Mouse (Mus musculus) heart, adult 11 months (tissue): ENCODE results near the gene Dnajb11.

ENCODE experiments used
- DNase-seq: peaks from one replicate; pipeline ENCODE4 v3.0.0; 2022

The Dnajb11 gene

DNA sequence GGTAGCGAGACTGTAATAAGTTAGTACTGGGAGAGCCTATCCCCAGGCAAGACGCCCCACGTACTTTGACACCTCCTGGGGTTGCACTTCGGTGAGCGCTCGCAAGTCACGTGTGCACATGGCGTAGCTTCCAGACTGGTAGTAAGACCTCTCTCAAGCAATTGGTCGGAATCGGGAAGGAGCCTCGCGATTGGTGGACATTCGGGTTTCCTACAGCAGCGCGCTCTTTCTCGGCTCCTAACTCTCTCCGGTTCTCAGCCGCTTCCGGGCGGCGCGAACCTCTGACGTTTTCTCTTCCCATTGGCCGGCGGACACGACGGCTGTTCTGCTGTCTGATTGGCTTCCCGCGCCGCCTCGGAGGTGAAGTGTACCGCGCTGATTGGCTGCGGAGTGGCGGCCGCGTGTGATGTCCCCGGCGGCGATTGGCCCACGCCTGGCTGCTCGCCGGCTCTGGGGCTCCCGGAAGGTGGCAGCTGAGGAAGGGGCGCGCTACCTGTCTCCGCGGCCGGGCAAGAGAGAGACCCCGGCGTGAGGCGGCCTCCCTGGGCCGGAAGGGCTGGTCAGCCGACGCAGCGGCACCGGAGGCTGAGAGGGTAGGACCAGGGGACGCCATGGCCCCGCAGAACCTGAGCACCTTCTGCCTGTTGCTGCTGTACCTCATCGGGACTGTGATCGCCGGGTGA, at the start of gene Dnajb11, which contains the start of gene Tbccd1:
Gene Dnajb11, plus strand, starts transcription at position 415 of the 683 bp plus-strand sequence.
Gene Tbccd1, minus strand, starts transcription at position 239 of the 683 bp plus-strand sequence.
- peak; percentile 100 for DNase-seq

DNA sequence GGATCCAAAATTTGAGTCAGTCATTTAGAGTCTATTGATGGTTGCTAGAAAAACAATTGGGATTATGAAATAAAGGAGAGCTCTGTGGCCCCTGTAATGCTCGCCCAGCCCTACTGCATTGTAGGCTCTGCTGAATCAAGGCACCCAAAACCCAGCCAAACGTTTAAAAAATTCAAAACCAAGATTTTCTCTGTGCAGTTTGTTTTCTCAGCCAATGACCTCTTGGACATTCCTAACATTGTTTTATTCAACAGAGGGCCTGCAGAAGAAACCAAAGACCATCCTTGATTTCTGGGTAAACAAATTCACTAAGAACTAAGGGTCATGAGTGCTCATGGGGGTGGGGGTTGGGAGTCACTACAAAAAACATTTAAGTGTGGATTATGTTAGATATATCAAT, 46.2 kb upstream of the Dnajb11 start, which contains the start of gene Crygs:
Gene Crygs, minus strand, starts transcription at position 101 of the 400 bp plus-strand sequence.
- no peak for DNase-seq

DNA sequence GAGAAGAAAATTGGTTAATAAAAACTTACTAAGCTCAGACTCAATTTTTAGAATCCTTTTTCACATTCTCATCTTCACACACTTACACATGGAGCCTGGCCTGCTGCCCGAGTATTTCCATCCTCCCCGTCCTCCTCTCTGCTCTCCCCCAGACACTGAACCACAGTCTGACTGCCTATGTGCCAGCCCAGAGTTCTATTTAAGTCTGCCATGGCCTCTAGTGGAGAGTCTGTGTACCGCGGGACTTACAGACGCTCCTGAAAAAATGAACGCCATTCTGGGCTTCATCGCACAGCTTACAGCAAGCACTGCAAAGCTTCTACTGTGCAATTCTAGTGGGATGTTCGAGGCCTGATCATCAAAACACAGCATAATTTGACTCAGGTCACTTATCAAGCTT, 36.9 kb upstream of the Dnajb11 start:
- peak; percentile 70 for DNase-seq

DNA sequence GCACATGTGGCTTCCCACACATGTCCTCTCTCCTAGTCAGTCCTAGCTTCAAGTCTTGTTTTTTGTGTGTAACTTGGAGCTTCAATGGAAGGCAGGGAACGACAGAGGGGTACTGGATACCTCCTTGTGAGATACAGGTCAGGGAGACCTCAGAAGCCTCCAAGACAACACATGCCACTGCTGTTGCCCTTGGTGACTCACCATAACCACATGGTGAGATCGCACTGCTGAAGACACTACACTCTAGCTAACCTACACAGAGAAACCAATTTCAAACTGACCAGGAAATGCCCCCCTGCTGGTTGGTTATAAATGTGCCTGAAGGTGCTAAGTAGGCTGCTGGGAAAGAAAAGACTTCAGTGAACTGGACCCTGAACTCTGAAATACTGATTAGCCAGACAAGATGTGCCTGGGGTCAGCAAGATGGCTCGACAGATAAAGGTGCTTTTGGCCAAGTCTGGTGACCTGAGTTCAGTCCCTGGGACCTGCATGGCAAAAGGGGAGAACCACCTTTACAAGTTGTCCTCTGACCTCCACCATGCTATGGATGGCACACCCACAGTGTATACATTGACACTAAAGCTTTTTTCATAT, 24.6 kb upstream of the Dnajb11 start:
- DNase-seq: peak; percentile 80

DNA sequence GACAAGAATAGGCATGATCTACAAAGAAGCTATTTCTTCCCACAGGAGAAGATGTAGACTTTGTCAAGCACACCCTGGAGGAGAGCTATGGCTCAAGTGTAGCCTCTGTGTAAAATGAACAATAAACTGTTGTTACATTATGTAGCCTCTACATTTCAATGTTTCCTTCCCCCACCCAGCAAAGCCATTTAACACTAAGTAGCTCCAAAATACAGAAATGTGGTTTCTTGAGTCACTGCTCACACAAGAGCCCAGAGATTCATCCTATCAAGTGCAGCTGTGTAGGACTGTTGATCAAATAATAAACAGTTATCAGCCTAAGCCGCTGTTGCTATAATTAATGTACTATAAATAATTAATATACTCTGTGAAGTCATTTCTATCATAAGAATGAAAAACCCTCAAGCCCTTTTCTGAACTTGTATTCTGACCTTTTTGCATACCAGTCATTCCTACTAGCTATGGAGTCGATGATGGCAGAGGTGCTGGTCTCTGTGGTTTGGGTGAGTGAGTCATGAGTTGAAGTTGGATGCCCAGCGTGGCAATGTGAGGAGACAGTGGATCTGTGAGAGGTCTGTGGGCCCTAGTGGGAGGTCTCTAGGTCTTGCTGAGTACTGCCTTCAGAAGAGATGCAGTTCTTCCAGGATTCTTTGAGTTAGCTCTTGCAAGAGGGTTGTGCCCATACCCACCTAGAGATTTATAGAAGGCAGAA, 18.3 kb upstream of the Dnajb11 start:
- no peak for DNase-seq

DNA sequence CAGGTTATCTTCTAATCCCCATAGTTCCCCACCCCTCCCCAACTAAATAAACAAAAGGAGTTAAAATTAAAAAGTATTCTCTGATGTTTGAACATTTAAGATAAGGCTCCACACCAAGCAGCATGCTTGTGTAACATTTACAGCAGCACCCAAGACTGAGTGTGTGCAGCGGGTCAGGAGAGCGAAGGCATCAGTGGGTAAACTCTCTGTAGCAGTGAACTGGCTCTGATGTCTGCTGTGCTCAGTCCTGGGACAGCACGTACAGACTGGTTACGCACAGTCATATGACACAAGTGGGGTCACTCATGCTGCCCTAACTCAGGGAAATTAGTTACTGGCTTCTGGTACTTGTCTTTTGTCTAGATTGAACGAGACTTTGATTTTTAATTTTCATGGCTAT, 14.8 kb upstream of the Dnajb11 start:
- DNase-seq: no peak

DNA sequence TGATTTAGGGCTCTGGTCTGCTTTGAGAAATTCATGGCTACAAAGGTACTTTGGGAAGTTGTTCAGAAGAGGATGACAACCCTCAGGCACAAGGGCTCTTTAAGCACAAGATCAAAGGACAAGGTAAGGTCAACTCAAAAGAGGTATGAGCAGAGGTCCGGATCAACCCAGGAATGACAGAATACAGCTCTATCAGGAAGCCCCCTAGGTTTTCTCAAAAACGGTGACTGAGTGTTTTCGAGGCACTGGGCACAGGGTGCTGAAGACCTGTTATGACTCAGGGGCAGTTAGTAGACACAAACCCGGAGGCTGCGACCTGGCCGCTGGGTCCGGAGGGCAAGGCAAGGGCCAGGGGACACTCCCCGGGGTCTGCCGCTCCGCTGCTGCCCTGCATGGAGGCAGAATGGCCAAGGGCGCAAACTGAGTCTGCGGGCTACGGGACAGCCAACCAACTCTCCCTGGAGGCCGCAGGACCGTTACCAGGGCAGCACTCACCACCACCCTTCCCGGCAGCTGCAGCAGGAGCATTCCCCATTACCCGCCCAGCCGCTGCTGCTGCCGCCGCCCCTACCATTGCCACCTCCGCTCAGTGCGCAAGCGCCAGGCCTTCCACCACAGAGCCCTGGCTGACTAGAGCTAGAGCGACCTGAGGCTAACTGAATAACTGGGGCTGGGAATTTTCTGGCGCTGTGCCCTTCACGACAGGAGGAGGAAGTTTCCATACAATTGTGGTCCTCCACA, 13.4 kb upstream of the Dnajb11 start:
- DNase-seq: peak; percentile 98

DNA sequence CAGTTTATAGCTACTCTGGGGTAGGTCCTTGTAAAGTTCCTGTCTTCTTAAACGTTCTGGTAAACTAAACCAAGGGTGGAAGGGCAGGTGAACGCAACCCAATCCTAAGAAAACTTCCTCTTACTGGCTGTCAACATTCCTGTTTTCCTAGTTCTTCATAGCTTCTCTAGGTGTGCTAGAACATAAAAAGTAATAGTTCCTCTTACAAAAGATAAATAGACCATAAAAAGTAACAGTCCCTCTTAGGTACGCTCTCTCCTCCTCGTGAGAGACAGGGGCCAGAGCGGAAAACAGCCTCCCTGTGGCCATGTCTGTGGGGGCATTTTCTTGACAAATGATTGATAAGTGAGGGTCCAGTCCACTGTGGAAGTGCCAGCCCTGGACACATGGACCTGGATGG, 12.8 kb upstream of the Dnajb11 start:
- no peak for DNase-seq

DNA sequence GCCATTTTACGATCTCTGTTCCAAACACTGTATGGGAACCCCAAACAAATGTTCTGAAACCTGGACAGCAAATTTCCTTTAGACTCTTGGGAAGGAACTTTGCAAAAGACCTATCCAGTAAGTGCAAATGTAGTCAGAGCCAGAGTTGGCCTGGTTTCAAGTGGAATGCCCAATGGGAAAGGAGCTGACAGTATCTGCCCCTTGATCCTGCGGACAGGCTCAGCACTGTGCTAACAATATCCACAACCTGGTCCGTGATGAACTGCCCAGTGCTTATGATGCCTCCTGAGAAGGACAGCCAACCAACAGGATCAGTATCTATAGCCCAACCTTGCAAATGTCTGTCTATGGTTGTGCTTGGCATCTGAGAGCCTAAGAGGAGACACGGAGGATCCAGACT, 12.2 kb upstream of the Dnajb11 start:
- peak; percentile 68 for DNase-seq

DNA sequence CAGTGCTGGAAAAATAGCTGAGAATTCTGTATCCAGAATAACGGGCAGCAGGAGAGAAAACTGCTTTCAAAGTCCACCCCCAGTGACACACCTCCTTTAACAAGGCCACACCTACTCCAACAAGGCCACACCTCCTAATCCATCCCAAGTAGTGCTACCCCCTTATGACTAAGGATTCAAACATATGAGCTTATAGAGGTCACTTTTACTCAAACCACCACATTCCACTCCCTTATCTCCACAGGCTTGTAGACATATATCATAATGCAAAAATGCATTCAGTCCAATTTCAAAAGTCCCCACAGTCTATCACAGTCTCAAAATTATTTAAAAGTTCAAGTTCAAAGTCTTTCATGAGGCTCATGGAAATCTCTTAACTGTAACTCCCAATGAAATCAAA, 10.0 kb upstream of the Dnajb11 start:
- DNase-seq: no peak

DNA sequence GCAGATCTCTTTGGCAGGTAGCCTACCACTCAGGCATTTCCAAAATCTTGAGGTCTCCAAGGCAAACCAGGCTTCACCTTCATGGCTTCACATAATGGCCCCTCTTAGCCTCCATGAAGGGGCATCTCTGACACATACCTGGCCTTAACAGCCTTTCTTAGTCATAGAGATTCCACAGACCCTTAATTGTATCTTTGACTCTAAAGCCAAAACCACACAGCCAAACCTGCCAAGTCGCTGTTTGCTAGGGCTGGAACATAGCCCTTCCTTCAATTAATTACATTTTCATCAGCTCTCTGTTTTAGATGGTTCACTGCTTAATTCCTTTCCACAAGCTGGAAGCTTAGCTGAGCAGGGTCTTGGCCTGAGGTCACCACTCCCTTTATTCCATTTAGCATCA, 9.3 kb upstream of the Dnajb11 start:
- peak; percentile 66 for DNase-seq

DNA sequence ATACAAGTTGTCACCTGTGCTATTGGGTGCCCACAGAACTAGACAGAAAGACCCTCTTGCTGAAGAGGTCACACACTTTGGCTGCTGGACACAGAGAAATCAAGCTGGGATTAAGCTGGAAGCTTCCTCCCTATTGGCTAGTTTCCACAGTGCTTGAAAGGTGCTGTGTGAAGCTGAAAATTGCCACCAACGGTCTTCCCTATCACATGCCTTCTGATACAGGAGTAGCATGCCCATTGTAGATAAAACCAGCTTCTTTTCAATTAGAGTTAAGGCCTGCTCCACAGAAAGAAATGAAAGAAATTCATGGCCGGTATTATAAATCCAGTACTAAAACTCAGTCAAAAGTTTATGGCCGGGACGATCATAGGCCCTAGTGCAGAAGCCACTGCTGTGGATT, 4.9 kb upstream of the Dnajb11 start:
- peak; percentile 66 for DNase-seq

DNA sequence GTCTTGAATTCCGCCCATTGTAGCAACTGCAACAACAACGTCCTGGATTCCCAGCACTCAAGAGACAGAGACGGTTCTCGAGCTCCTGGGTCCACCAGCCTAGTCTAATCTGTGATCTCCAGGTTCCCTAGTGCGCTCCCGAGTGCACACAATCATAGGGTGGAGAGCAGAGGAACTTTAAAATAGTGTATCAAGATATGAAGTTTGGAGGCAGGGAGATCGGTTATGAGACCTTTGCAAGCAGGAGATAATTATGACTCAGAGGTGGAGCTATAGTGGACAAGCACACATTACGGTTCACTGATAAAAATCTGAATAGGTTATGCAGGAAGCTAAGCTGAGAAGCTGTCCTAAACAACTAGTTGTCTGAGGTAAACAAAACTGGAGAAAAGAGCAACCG, 872 bp upstream of the Dnajb11 start:
- peak; percentile 68 for DNase-seq

DNA sequence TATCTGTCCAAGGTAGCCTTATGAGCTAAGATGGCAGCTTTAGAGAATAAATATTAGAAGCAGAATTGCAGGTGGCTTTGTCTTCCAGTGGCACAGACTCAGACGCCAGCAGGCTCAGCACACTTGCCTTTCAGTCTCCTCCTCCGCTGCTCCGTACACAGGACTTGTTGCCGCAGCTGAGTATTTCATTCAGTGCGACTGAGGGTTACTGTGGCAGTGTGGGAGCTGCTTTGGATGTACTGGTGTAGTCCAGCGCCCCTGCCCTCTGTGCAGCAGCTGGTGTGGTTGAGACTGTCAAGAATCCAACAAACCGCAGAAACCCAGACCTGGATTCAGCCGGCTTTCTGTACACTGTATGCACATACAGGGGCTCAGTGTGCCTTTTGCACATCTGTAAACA, 14.8 kb downstream of the Dnajb11 start:
- no peak for DNase-seq

DNA sequence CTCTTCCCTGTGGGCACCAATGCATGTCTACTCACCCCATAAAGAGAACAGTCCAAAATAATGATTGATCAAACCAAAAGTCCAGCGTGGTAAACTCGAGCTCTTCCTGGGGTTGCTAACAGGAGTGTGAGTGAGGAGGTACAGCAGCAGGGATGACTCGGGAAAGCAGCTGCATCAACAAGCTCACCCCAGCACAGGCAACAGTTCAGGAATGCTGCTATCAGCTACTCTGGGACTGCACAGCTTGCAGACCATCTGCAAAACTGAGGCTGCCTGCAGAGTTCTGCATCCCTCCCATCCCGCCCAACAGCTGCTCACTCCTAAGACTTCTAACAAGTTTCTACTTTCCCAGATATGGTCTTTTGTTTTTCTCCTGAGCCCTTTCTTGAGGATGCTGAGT, 15.7 kb downstream of the Dnajb11 start:
- DNase-seq: peak; percentile 92

DNA sequence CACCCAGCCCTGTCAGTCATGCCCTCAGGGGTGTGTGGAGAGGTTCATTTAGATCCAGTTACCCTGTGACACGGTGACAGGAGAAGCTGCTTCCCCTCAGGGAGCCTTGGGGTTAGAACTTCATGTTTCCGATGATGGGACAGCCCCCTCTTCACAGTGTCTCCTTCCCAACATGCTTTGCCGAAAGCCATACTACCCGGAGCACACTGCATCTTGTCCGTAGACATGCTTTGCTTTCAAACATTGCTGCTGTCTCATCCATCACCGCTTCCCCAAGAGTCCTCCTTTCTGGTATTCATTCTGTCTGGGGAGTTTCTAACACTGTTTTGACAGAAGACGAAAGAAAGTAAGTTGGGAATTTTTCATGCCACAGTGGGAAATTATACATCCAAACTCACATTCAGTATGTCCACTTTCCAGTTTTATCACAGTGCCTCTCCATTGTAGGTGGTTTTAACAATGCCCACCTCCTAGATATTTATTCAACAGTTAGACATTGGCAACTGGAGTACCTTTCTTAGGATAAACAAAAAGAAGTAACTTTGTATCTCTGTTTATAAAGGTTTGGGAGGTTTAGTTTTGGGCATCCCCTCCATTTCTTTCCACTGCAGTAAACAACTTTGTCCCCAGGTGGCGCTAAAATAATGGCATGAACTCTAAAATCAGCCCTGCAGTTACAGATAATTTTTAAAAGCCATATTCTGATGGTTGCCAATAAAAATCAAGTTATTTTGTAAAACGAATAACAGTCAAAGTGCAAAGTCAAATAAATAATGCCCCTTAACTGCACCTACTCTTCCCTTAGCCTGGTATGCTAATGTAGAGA, 18.8 kb downstream of the Dnajb11 start:
- DNase-seq: no peak

DNA sequence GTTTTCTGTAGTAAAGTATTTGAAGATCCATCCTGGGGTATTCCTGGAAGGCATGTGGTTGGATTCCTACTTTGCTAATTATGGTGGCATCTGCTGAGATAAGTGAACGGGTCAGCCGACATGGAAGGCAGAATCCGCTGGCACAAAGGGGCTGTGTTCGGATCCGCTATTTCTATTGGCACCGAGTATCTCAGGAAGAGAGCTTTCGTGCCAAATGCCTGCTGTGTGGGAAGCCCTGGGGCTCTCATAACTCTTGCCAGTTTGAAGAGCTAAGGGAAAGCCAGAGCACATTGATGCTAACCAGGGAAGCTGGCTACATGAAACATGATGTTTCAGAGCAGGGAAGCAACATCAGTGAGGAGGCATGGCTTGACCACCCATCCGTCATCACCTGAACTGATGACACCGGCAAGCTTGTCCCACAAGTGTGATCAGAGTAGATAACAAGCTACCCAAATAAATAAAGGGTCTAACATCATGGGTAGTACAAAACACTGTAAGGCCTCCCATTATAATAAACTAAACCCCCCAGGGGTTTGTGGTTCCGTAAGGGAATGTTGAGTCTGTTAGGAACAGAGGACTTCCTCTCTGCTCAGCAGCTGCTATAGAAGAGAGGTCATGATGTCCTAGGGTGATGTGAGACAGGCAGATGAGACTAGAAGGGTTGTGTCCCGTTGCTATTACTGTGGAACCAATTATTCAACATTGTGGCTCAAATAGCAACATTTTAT, 20.2 kb downstream of the Dnajb11 start:
- peak; percentile 87 for DNase-seq

DNA sequence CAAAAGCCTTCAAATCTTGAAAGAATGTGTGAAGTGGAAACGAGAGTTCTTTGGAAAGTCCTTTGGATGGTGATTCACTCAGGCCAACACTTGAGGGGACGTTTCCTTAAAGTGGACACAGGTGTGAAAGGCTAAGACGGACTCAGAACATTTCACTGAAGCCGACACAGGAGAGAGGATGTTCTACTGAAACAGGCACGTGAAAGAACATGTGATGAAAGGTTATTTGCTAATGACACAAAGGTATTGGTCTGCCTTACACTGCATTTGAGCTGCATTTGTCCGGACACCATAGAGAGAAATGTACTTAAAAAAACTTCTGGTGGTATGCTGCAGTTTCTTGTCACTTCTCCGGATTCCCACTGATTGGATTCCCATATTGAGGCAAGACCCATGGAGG, 21.1 kb downstream of the Dnajb11 start:
- peak; percentile 72 for DNase-seq

DNA sequence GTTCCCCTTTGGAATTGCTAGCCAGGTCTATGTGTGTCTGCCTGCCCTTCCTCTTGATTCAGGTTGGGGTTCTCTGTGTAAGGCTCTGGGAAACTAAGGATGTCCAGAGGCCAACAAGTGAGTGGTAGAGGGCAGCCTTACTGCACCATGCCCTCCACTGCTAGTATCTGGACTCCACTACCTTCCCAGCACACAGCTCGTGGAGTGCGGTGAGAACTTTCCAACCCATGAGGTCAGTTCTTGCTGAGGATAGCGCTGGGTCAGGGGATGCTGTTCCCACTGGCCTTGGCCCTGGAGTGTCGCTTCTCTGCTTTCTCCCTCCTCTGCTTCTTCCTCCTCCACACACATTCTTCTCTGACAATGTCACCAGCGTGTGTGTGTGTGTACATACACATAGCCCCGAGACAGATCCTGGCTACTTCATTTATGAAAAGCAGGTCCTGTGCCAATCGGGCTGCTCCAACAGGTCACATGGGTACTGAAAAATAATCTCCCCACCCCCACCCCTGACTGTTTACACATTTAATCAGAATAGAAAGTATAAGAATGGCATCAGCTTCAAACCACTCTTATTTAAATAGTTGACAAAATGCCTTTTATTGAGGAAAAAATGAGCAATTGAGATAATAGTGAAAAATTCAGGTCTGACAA, 22.4 kb downstream of the Dnajb11 start:
- peak; percentile 91 for DNase-seq

DNA sequence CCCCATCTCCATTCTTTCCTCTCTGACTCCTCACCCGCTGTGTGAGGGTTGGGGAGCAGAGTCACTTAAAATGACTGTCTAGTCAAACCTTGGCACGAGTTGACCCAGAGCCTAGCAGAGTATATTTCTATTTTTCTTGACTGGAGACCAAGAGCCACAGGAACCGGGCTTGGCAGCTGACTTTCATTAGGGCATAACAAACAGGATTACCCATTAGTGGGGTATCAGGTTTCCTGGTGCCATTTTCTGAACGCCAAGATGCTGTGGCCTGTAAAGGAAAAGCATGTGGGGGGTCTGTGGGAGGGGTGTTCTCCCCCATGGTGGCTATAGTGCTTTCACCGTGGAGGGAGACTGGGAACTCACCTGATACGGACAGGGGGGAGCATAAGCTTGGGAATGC, 23.3 kb downstream of the Dnajb11 start:
- DNase-seq: peak; percentile 93

DNA sequence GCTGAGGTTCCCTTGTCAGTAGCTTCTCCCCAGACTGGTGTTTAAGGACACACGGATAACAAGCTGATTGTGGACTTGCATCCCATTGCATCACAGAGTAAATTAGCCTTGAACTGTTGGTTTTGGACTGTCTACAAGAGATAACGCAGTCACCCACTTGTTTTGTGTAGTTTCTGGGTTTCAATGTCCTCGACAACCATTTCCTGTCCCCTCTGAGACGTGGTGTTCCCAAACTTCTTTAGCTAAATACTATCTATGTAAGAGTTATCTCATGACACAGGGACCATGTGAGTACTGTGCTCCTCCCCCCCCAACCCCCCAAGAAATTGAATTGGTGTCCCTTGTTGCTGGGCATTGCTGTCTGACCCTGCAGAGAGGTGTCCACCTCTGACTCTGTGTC, 23.8 kb downstream of the Dnajb11 start:
- DNase-seq: peak; percentile 95
